Mouse (Mus musculus): ENCODE measurements around the gene Gm20388.
"Not testable (repeated sequence)": the region's sequence is repeated elsewhere in the genome, so short reads cannot be mapped to it uniquely, and the experiment has no call there.

Gm20388 gene

DNA sequence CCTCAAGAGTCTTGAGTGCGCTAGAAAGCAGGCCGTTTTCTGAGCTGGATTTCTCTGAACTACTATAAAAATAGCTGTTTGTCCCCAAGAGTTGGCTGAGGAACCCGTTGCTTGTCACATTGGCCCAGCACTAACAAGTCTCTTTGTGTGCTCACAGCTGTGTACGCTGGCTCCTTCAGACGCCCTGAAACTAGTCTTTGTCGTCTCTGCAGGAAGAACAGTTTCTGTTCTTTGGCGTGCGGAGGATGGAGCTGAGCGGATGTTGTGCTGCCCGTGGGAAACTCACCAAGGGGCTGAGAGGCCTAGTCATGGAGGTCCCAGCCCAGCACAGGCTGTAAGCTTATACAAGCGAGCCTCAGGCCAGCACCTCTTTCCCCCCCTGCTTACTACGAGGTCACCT, 3173.0 kb downstream of the Gm20388 start:
- no peak for DNase-seq

DNA sequence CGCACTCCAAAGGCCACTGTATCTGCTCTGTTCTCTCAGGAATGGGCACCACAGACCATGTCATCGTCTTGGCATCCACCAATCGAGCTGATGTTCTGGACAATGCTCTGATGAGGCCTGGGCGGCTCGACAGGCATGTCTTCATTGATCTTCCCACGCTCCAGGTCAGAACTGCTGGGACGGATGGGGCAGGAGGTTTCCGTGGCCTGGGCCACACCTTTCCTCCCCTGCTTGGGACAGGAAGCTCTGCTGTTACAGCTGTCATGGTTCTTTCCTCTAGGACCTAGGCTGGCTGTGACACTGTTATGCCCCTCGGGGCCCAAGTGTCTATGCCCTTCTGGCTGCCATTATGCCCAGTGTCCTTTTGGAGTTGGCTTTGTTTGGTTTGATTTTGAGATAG, 3176.6 kb downstream of the Gm20388 start:
- no peak for DNase-seq

DNA sequence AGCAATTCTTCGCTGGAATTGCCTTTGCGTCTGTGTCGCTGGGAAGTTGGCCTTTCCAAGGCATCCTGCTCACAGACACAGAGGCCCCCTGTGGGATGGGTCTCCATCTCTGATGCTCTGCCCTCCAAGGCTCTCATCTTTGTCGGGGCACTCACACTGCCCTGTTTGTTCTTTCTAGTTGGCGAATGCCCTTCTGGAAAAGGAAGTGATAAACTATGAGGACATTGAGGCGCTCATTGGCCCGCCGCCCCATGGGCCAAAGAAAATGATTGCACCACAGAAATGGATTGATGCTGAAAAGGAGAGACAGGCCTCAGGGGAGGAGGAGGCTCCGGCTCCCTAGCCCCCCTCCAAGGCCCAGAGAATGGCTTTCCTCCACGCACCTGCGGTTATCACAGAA, 3186.6 kb downstream of the Gm20388 start:
- DNase-seq = no peak

DNA sequence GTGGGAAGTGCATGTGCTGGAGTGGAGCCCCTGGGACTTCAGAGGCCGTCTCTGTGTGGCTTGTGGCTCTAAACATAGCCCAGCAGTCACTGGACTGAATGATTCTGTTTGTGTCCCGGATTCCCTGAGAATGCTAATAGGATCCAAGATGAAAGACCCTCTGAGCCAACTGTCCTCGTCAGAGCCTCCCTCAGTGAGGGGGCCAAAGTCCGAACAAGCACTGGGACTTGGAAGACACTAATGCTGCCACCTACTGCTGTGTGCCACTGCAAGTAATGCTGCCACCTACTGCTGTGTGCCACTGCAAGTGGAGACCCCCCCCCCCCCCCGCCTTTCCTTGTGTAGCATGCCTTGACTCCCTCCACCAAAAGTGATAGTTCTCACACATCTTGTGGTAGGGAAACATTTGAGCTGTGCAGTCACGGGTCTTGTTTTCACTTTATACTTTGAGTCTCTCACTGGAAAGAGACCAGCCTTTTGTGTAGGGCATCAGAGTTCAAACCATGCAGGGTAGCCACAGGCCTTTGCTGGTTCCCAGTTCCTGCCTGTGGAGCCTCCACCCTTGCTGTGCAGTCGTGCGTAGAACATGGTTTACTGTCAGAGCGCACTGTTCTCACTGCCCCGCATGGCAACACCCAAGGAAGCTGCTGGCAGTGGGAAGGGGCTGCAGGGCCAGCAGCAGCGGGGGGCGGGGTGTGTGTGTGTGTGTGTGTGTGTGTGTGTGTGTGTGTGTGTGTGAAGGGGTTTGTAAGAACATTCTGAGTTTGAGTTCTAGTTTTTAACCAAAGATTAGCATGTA, 3187.3 kb downstream of the Gm20388 start:
- no peak for DNase-seq

DNA sequence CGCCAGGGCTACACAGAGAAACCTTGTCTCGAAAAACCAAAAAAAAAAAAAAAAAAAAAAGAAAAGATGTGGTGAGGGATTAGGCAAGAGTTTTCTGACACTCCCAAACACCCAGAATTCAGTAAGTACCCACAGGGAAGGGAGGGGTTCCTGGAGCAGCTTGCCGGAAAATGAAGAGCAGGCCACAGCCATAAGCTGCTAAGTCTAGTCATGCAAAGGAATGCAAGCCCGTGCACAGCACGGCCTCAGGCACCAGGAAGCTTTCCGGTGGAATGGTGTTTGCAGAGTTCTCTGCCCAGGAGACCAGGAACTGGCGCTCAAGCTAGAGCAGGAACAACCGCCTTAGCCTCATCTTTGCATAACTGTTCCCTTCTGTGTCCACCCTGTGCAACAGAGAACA, 3189.6 kb downstream of the Gm20388 start:
- no peak for DNase-seq

DNA sequence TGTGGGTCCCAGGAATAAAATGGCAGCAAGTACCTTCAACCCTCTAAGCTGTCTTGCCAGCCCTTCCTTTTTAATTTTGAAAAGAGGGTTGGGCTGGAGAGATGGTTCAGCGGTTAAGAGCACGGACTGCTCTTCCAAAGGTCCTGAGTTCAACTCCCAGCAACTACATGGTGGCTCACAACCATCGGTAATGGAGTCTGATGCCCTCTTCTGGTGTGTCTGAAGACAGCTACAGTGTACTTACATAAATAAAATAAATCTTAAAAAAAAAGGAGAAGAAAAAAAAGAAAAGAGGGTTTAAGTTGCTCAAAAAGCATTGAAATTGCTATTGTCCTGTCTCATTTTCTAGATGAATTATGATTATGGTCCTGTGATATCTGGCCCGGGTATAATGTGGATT, 3190.6 kb downstream of the Gm20388 start:
- no peak for DNase-seq

DNA sequence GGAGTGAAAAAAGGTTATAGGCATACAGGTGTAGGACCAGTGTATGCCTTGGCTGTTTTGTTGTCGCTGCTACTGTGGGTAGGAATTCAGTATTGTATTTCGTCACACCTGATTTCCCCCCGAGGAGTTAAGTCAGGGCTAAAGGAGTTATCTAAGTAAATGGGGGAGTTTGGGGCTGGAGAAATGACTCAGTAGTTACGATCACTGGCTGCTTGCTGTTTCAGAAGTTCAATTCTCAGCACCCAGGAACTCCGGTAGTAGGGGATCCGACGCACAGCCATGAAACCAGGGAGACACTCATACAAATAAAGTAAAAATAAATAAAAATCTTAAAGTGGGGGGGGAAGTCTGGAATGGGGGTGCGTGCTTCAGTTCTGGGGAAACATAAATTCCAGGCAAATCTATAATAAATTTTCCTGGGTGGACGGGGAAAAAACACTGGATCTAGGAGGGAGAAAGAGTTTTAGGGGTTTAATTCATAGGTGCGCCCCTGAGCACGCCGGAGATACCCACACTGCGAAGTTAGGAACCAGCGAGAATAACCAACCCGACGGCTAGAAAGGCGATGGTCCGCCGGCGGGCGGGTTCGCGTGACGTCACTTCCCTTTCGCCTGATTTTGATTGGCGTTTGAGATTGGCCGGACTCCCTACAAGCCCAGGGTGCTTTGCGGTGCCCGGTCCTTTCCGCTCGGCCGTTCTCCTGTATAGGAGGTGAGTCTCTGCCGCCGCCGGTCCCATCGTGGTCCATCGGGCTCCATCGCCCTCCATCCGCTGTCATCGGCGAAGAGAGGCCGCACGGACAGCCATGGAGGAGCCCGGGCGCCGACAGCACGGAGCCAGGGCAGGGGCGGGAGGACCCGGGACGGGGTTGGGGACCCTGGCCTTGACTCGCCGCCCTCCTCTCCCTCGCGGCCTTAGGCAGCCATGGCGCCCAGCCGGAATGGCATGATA, 3191.4 kb downstream of the Gm20388 start, which contains the start of gene Rpl13:
Rpl13 (plus strand) TSS at position 616 of the 951 bp plus-strand sequence.
- DNase-seq = peak; percentile 97

DNA sequence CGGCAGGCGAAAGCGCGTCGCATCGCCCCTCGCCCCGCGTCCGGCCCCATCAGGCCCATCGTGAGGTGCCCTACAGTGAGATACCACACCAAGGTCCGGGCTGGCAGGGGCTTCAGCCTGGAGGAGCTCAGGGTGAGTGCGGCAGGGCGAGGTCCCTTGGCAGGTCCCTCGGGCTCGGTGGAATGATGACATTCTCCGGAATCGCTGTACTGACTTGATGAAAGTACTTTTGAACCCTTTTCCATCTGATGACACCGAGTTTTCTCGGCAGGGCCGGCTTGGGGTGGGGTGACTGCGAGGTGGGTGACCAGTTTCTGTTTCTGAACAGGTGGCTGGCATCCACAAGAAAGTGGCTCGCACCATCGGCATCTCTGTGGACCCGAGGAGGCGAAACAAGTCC, 3192.2 kb downstream of the Gm20388 start:
- DNase-seq = not testable (repeated sequence)

DNA sequence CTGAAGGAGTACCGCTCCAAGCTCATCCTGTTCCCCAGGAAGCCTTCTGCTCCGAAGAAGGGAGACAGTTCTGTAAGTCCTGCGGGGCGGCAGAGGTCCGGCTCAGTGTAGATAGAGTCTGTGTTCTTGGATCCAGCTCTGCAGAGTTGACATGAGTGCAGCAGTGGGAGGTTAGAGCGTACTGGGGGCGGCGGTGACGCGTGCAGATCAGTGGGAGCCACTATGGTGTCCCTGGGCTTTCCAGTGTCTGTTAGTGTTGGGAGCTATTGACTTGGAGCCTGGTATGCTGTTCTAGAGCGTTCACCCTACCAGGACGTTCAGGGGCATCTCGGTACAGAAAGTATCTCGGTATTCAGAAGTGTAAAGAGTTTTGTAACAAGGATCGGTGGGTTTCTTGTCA, 3192.6 kb downstream of the Gm20388 start:
- DNase-seq = no peak

DNA sequence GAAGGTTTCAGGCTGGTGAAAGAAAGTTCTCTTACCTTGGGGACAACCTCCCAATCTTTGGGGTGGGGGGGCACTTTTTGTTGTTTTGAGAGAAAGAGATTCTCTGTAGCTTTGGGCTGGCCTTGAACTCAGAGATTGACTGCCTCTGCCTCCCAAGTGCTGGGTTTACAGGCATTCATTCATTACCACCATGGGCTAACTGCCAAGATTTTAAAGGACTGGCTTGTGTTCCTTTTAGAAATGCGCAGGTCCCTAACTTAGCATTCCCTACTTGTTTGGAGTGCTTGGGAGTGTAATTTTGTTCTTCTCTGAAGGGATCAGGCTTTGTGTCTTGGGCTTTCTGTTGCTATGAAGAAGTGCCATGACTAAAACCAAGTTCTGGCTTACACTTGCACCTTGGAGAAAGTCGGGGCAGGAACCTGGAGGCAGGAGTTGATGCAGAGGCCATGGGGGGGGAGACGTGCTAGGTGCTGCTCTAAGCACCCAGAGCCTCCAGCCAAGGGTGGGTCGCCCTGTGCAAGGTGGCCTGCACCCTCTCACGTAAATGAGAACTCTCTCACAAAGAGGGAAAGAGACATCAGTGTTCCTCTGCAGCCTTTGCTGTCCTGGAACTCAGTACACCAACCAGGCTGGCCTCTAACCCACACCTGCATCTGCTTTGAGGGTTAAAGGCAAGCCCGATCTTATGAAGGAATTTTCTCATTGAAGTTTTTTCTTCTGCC, 3193.6 kb downstream of the Gm20388 start:
- no peak for DNase-seq

DNA sequence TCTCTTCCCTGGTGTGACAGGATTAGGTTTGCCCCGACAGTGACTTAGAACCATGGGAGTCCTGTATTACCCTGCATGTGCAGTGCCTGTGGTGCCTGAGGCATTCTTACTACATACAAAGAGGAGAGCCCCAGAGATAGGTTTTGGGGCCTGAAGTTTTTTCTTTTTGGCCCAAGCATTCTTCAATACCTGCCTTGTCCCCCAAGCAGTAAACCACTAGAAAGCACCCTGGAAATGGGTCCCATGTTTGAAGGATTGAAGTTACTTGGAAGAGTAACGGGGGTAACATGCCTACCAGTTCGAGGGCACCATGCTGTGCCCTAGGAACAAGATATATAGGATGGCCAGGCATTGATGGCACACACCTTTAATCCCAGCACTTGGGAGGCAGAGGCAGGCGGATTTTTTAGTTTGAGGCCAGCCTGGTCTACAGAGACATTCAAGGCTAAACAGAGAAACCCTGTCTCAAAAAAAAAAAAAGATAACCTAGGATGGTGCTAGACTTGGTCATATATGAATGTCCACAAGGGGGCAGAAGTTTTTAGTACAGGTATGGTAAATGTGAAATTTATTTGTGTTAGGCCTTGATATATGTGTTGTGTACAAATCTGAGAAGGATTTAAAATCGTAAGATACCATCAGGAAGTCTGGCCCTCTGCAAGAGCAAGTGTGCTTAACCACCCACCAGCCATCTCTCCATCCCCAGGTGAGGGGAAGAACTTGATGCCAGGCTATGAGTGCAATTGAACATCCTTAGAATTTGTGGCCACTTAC, 3195.1 kb downstream of the Gm20388 start:
- peak; percentile 61 for DNase-seq

DNA sequence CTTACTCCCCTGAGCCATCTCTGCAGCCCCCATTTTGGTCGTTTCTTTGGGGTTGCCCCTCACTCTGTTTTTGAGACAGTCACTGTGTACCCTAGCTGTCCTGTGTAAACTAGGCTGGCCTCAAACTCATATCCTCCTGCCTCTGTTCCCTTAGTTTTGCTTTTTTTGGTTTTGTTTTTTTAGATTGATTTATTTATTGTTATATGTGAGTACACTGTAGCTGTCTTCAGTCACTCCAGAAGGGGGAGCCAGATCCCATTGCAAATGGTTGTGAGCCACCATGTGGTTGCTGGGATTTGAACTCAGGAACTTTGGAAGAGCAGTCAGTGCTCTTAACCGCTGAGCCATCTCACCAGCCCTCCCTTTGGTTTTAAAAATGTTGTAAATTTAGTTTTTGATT, 3195.9 kb downstream of the Gm20388 start:
- DNase-seq = no peak

DNA sequence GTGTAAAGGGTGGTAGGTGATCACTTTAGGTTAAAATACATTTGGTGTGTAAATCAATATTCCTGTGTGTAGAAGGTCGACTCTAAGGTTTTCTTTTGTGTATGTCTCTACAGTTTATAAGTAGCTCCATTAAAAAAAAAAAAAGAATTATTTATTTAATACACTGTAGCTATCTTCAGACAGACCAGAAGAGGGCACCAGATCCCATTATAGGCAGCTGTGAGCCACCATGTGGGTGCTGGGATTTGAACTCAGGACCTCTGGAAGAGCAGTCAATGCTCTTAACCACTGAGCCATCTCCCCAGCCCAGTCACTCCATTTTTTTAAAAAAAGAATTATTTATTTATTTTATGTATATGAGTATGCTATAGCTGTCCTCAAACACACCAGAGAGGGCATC, 3197.4 kb downstream of the Gm20388 start:
- no peak for DNase-seq

DNA sequence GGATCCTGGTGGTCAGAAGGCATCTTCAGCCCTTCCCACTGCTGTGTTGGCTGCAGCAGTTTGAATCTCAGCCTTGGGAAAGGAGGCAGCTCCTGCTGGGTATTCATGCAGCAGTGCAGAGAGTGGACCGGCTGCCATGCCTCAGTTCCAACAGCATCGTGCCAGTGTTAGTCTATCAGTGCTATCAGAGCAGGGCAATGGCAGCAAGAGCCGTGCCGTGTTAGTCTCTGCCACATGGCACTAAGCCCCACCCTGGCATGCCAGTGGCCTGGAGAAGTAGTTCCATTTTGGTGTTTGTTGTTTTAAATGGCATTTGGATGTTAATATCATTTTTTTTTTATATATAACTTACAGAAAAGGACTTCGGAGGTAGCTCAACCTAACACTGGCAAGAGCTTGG, 3198.3 kb downstream of the Gm20388 start:
- no peak for DNase-seq

DNA sequence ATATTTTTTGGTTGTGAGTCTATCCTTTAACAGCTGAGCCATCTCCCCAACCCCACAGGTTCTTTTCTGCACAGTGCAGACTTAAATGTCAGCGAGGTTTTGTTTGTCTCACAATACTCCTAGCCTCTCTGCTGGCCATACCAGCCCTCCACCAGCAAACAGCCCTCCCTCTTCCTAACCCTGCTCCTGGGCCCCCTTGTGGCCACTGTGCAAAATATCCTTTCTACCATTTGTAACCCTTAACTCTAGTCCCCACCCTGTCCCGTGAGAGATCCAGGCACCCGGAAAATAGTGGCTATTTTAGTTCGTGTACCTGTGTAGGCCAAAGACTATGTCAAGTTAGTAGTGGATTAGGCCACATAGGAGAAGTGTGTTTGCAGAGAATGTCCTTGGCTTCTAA, 3200.0 kb downstream of the Gm20388 start:
- no peak for DNase-seq

DNA sequence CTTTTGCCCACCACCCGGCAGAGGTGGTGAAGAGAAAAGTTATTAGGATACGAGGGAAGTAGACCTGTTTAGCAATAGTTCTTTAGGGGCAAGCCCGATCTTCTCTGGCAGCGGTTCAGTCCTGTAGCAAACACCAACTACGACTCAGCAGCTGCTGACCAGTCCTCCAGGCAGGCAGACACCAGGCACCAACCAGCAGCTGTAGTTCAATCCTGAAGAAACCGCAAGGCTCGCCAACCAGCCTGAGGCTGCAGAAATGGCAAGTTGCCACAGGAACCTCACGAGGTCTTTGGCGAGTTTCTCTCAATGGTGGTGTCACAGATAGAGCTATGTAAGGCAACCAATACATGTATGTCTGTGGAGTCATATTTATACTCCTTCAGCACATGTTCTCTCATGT, 3202.3 kb downstream of the Gm20388 start:
- DNase-seq = no peak

DNA sequence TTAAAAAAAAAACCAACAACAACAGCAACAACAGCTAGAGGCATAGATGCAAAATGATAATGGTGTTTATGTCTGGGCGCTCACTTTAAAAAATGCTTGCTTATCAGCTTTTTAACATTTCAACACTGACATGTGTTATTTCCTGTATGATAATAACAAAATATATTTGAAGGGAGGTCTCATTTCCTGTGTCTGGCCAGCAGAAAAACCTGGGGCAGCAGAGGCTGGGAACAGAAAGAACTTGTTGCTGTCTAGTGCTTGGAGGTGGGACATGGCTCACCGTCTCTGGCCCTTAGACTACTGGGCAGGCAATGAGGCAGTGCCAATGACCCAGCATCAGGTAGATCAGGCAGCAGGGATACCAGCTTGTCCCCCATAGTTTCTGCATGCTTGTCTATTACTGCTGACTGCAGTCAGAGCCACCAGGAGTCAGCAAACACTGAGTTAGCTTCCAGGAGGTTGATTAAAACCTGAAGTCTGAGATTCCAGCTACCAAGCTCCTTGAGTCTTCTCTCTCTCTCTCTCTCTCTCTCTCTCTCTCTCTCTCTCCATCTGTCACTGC, 3203.3 kb downstream of the Gm20388 start:
- DNase-seq = no peak

DNA sequence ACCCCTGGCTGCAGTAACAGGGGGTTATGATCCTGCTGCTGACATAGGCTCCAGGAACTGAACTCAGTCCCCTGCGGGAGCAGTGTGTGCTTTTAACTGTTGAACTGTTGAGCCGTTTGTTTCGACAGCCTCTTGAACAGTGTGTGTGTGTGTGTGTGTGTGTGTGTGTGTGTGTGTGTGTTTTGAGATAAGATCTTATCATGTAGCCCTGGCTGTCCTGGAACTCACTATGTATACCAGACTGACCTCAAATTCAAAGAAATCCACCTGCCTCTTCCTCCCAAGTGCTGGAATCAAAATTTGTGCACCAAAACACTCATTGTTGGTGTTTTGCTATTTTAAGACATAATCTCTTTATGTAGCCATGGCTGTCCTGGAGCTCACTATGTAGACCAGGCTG, 3204.0 kb downstream of the Gm20388 start:
- no peak for DNase-seq

DNA sequence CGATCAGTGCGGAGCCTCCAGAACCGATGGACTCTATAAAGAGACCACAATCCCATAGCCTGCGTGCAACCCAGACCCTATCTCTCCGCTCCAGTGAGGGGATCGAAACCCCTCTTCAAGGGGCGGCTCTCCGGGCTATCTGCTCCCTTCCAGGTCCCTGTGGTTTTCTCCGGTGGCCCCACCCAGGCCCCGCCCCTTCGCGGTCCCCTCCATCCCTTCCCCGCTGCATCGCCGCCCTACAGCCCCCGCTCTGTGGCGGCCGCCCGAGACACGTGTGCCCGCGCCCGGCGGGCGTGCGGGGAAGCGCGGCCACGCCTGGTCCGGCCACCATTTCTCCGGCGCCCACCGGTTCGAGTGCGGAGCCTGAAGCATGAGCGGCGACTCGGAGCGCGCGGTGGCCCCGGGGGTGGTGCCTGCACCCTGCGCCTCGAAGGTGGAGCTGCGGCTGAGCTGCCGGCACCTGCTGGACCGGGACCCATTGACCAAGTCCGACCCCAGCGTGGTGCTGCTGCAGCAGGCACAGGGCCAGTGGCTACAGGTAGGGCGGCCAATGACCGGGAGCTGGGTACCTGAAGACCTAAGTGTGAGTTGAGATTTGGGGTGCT, 3206.6 kb downstream of the Gm20388 start, which contains the start of gene Cpne7:
Cpne7 (plus strand) TSS at position 248 of the 605 bp plus-strand sequence.
- DNase-seq = no peak

DNA sequence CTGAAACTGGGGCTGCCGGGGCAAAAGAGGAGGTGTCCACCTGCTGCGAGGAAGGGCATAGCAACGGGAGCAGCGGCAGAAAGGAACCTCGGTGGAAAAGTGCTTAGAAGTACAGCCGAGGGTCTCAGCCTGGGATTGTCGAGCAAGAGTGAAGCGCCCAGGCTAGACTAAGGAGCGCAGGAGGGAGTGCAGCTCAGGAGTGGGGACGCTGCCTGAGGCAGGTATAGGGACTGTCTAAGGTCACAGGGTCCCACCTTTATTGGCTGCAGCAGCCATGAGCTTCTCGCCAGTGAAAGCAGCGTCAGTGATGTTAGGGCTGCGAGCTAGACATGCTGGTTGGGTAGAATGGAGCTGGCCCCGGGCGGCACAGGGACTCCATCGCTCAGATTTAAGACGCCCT, 3207.1 kb downstream of the Gm20388 start:
- DNase-seq = no peak

DNA sequence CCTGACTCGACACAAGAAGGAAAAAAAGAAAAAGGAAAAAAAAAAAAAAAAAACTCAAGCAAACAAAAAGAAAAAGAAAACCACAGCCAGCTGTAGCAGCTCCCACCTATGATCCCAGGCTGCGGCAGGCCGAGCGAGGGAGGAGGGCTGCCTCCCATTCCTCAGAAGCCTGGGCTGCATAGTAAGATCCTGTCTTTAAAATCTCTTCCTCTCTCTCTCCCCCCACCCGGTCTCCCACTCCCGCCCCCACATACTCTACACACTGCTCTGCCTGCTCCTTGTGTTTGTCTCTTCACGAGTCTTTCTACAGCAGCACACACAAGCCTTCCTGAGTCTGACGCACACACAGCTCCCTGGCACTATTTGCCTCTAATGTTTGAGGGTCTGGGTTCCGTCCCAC, 3211.4 kb downstream of the Gm20388 start:
- no peak for DNase-seq

DNA sequence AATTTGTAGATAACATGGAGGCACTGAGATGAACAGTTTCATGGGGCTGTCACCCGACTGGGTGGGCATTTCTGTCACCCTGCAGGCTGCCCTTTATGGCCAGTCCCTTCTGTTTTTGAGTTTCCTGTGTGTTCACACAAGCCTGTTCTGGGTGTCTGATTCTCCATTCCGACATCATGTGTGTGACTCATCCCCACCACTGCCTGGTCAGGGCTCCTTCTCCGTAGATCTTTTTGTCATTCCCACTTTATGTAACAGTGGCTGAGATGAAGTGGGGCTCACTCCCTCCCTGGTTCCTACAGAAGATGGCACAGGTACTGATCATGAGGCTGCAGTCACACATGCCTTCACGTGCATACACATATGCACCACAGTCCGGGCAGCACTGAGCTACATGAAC, 3212.0 kb downstream of the Gm20388 start:
- DNase-seq = no peak
